Mouse (Mus musculus) heart, embryonic 12.5 days (tissue): ENCODE results near the gene Rbm28. TPM values are rescaled to one million over a fixed set of nuclear protein-coding genes. Genes with fewer than 3 reads are reported as not detected.
"Not testable (repeated sequence)": the region's sequence is repeated elsewhere in the genome, so short reads cannot be mapped to it uniquely, and the experiment has no call there.

Experiments
- ATAC-seq: fragments of 200-750 bp; cut with Nextera tagmentation; 2 replicates; pipeline ENCODE4 v1.8.0; 2017; ENCODE audit warnings: moderate TSS enrichment, moderate library complexity; ENCODE audit not compliant: insufficient number of reproducible peaks, low FRiP score
- H3K27ac ChIP-seq: fragments of 300-500 bp; sonication (generic); 2 replicates; pipeline ENCODE4 v1.5.1; 2016; ENCODE audit warnings: mild to moderate bottlenecking, moderate library complexity; ENCODE audit not compliant: poor library complexity, severe bottlenecking
- H3K27me3 ChIP-seq: fragments of 300-500 bp; sonication (generic); replicated peaks from 2 replicates; pipeline ENCODE4 v1.6.1; 2016; ENCODE audit warnings: mild to moderate bottlenecking, moderate library complexity
- H3K36me3 ChIP-seq: fragments of 300-500 bp; sonication (generic); 2 replicates; pipeline ENCODE4 v1.6.1; 2016; ENCODE audit warnings: mild to moderate bottlenecking, moderate library complexity
- H3K4me1 ChIP-seq: fragments of 300-500 bp; sonication (generic); replicated peaks from 2 replicates; pipeline ENCODE4 v1.6.1; 2016; ENCODE audit warnings: mild to moderate bottlenecking
- H3K4me2 ChIP-seq: fragments of 300-500 bp; sonication (generic); 2 replicates; pipeline ENCODE4 v1.6.1; 2016; ENCODE audit warnings: mild to moderate bottlenecking, moderate library complexity
- H3K4me3 ChIP-seq: fragments of 300-500 bp; sonication (generic); 2 replicates; pipeline ENCODE4 v1.5.1; 2016; ENCODE audit warnings: mild to moderate bottlenecking
- H3K9ac ChIP-seq: fragments of 300-500 bp; sonication (generic); 2 replicates; pipeline ENCODE4 v1.6.1; 2016; ENCODE audit warnings: mild to moderate bottlenecking, moderate library complexity
- H3K9me3 ChIP-seq: fragments of 300-500 bp; sonication (generic); replicated peaks from 2 replicates; pipeline ENCODE4 v1.6.1; 2016; ENCODE audit warnings: mild to moderate bottlenecking, moderate library complexity
- WGBS: fragments of 180-500 bp; shearing (Covaris S2); methylation state at CpG from one replicate; pipeline ENCODE4 v1.1.7; 2016; 5-methylcytosine and 5-hydroxymethylcytosine counted together
- polyA plus RNA-seq: library from polyadenylated mRNA; unstranded; fragments of >200 nt; fragmentation: Nextera tagmentation; extraction: Ambion mirVana; gene quantifications from 2 replicates; pipeline ENCODE4 v1.2.1, GENCODE M21; 2016

Rbm28 gene
- polyA plus RNA-seq, 1 experiment from 2014 or later: 32.4 TPM

GRCm38 (mm10) chr6:29168871-29169270 is 4.1 kb upstream of the Rbm28 start:
- no peak for ATAC-seq

GRCm38 (mm10) chr6:29166196-29166595 is 1.4 kb upstream of the Rbm28 start:
- no peak overlapping the region for H3K4me2 ChIP-seq
- no peaks in the 10 kb centered on the region for H3K9me3 ChIP-seq
- ATAC-seq: no peak
- H3K27me3 ChIP-seq: peaks cover 35% of the 10 kb centered on the region
- WGBS: 18% methylated on average over 1 of the region's 1 CpGs
- no peak overlapping the region for H3K4me3 ChIP-seq
- H3K36me3 ChIP-seq: no peaks in the 10 kb centered on the region
- H3K27ac ChIP-seq: no peak overlapping the region
- no peak overlapping the region for H3K9ac ChIP-seq
- peaks cover 23% of the 10 kb centered on the region for H3K4me1 ChIP-seq

More at GRCm38 (mm10) chr6:29168871-29169270, 4.1 kb upstream of the Rbm28 start:
- H3K9ac ChIP-seq: no peak overlapping the region
- no peaks in the 10 kb centered on the region for H3K9me3 ChIP-seq
- no peak overlapping the region for H3K4me2 ChIP-seq
- H3K4me3 ChIP-seq: no peak overlapping the region
- no peak overlapping the region for H3K27ac ChIP-seq
- WGBS: 23% methylated on average over 2 of the region's 2 CpGs
- H3K4me1 ChIP-seq: peaks cover 21% of the 10 kb centered on the region
- no peaks in the 10 kb centered on the region for H3K36me3 ChIP-seq
- peaks cover 60% of the 10 kb centered on the region for H3K27me3 ChIP-seq

DNA sequence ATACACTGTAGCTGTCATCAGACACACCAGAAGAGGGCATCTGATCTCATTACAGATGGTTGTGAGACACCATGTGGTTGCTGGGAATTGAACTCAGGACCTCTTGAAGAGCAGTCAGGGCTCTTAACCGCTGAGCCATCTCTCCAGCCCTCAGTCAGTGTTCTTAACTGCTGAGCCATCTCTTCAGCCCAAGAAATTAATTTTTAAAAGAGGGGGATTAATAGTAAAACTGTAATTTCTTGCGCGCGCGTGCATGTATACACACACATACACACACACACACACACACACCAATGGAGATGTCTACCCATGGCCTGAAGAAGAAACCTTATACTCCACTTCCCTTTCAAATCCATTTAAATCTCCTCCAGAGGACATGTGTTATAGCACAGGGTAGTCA is 3.5 kb downstream of the Rbm28 start:
- H3K9ac ChIP-seq, ATAC-seq, H3K4me1 ChIP-seq, H3K27ac ChIP-seq, H3K9me3 ChIP-seq, H3K4me3 ChIP-seq, H3K4me2 ChIP-seq, H3K27me3 ChIP-seq: not testable (repeated sequence)
- H3K36me3 ChIP-seq: peaks cover 37% of the 10 kb centered on the region
- 93% methylated on average over 5 of the region's 5 CpGs for WGBS

DNA sequence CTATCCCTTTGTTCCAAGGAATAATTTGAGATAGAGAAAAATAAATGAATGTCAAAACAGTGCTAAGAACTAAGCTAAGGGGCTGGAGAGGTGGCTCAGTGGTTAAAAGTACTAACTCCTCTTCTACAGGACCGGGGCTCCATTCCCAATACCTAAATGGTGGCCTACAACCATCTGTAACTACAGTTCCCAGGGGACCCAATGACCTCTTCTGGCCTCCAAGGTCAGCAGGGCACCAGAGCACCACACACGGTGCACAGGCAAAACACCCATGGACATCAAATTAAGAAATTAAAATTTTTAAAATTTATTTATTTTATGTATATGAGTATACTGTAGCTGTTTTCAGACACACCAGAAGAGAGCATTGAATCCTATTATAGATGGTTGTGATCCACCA is 4.0 kb downstream of the Rbm28 start:
- WGBS: 91% methylated on average over 2 of the region's 2 CpGs
- no peaks in the 10 kb centered on the region for H3K27me3 ChIP-seq
- H3K9ac ChIP-seq: no peak overlapping the region
- H3K9me3 ChIP-seq: no peaks in the 10 kb centered on the region
- peaks cover 42% of the 10 kb centered on the region for H3K36me3 ChIP-seq
- H3K4me2 ChIP-seq: no peak overlapping the region
- H3K27ac ChIP-seq: no peak overlapping the region
- no peak overlapping the region for H3K4me3 ChIP-seq
- no peak for ATAC-seq
- peaks cover 9% of the 10 kb centered on the region for H3K4me1 ChIP-seq

DNA sequence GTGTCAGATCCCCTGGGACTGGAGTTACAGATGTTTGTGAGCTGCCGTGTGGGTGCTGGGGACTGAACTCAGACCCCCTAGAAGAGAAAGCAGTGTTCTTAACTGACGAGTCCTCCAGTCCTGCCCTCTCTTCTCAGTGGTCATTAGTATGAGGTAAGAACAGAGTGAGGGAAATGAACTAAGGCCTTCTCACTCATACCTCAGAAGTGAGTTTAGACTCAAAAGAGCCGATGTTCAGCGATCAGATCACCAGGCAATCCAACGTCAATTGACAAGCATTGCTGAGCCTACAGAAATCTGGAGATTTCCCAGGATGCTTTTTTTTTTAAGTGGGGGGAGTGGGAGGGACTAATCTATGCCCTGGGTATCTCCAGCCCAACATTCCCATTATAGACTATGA is 8.5 kb downstream of the Rbm28 start:
- H3K36me3 ChIP-seq: peaks cover 79% of the 10 kb centered on the region
- no peak overlapping the region for H3K4me2 ChIP-seq
- 91% methylated on average over 5 of the region's 5 CpGs for WGBS
- ATAC-seq: no peak
- H3K4me3 ChIP-seq: no peak overlapping the region
- H3K27me3 ChIP-seq: no peaks in the 10 kb centered on the region
- no peaks in the 10 kb centered on the region for H3K4me1 ChIP-seq
- H3K9ac ChIP-seq: no peak overlapping the region
- H3K9me3 ChIP-seq: no peaks in the 10 kb centered on the region
- no peak overlapping the region for H3K27ac ChIP-seq

DNA sequence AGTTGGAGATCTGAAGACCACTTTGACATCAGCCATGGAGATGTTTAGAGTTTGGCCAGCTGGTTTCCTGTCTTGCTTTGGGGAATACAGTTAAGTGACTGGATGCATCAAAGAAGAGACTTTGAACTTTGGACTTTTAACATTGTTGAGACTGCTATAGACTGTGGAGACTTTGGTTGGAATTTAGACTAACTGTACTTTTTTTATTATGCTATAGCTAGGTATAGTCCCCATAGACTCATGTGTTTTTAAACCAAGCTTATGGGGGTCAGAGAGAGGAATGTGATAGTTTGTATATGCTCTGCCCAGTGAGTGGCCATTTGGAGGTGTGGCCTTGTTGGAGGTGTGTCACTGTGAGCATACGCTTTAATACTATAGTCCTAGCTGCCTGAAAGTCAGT is 14.8 kb downstream of the Rbm28 start:
- 87% methylated on average over 1 of the region's 1 CpGs for WGBS
- H3K9ac ChIP-seq: no peak overlapping the region
- peaks cover 28% of the 10 kb centered on the region for H3K4me1 ChIP-seq
- peaks cover 51% of the 10 kb centered on the region for H3K36me3 ChIP-seq
- no peak overlapping the region for H3K4me3 ChIP-seq
- H3K9me3 ChIP-seq: no peaks in the 10 kb centered on the region
- H3K27me3 ChIP-seq: no peaks in the 10 kb centered on the region
- ATAC-seq: no peak
- no peak overlapping the region for H3K4me2 ChIP-seq
- no peak overlapping the region for H3K27ac ChIP-seq

DNA sequence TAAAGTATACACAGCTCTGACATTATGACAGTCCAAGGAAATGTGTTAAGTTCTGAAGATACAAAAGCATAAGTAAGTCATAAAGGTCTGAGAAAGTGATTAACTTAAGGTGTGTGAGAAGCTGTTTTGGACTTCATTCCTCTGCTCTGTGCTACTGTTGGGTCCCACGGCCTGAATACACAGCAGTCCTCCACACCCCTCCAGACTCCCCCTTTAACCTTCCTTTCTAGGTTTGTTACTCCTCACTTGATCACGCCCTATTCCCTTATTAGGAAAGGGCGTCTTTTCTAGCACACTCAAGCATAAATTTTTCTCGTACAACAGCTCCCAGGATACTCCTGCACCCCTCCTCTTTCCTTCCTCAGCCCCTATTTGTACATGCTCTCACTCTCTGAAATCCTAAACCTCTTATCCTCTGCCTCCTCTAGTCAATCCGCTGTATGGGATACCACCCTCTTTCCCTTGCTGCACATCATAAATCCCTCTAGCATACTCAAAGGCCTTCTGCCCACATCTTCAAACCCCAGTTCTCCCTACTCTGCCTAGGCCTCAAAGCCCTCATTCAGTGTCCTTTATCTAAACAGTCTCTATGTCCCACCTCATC is 17.3 kb downstream of the Rbm28 start:
- peak overlapping the region; percentile 8; the same call in 1 of the 2 replicates for H3K27ac ChIP-seq
- no peak overlapping the region for H3K9ac ChIP-seq
- H3K9me3 ChIP-seq: no peaks in the 10 kb centered on the region
- H3K4me2 ChIP-seq: no peak overlapping the region
- H3K4me3 ChIP-seq: no peak overlapping the region
- 69% methylated on average over 5 of the region's 5 CpGs for WGBS
- peaks cover 38% of the 10 kb centered on the region for H3K36me3 ChIP-seq
- peaks cover 31% of the 10 kb centered on the region for H3K4me1 ChIP-seq
- ATAC-seq: no peak
- no peaks in the 10 kb centered on the region for H3K27me3 ChIP-seq

DNA sequence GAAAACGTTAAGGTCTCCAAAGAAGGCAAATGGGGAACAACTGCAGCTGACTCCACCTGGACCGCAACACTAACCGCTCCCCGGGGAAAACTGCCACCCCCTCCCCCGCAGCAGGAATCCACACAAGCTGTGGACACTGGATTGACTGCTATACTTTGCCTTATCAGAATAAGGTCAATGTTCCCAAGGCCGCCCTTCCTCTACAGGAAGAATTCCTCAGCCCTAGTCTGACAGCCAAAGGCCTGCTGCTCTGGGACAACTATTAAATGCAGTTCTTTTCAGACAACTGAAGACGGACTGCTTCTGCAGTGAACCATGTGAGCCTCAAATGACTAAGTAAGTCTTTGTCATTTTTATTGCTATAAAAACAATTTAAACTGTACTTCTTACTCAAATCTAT is 18.2 kb downstream of the Rbm28 start:
- no peak overlapping the region for H3K9ac ChIP-seq
- ATAC-seq: peak; percentile 49; the same call in 1 of the 2 replicates
- no peak overlapping the region for H3K4me3 ChIP-seq
- WGBS: 32% methylated on average over 7 of the region's 7 CpGs
- no peak overlapping the region for H3K4me2 ChIP-seq
- H3K4me1 ChIP-seq: peaks cover 31% of the 10 kb centered on the region
- peaks cover 32% of the 10 kb centered on the region for H3K36me3 ChIP-seq
- H3K27me3 ChIP-seq: no peaks in the 10 kb centered on the region
- H3K27ac ChIP-seq: peak overlapping the region; percentile 66
- no peaks in the 10 kb centered on the region for H3K9me3 ChIP-seq

- ATAC-seq: peak; percentile 79
- peak overlapping the region; percentile 25 for H3K4me2 ChIP-seq
- H3K27me3 ChIP-seq: no peaks in the 10 kb centered on the region
- H3K9ac ChIP-seq: peak overlapping the region; percentile 5; the same call in 1 of the 2 replicates
- H3K27ac ChIP-seq: peak overlapping the region; percentile 59
- no peaks in the 10 kb centered on the region for H3K9me3 ChIP-seq
- H3K4me1 ChIP-seq: peaks cover 31% of the 10 kb centered on the region
- H3K36me3 ChIP-seq: peaks cover 28% of the 10 kb centered on the region
- H3K4me3 ChIP-seq: no peak overlapping the region
- 30% methylated on average over 12 of the region's 12 CpGs for WGBS
Measured at GRCm38 (mm10) chr6:29145456-29146307, 19.1 kb downstream of the Rbm28 start.

GRCm38 (mm10) chr6:29144971-29145370 is 19.8 kb downstream of the Rbm28 start:
- no peak overlapping the region for H3K4me2 ChIP-seq
- peaks cover 27% of the 10 kb centered on the region for H3K36me3 ChIP-seq
- no peak overlapping the region for H3K9ac ChIP-seq
- H3K9me3 ChIP-seq: no peaks in the 10 kb centered on the region
- 62% methylated on average over 3 of the region's 3 CpGs for WGBS
- 0 out of 2 replicates have a peak, but pooled peaks have one; percentile 9 for ATAC-seq
- H3K27me3 ChIP-seq: no peaks in the 10 kb centered on the region
- H3K4me3 ChIP-seq: no peak overlapping the region
- H3K4me1 ChIP-seq: peaks cover 31% of the 10 kb centered on the region
- H3K27ac ChIP-seq: peak overlapping the region; percentile 59; the same call in 1 of the 2 replicates

DNA sequence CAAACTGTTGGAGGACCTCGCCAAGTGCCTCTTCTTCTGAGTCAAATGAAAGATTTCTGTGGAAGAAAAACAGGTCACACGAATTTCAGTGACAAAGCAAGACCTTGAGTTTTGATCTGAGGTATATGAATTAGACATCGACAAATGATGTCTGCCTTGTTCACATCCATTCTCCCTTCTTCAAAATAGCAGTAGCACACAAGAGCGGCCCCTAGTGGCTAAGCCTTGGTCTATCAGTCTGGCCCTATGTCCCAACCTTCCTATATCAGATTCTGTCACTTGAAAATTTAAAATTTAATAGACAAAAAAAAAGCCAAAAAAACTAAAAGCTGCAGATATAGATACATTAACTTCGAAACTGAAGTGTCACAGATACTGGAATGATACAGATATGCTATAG is 21.2 kb downstream of the Rbm28 start:
- peaks cover 19% of the 10 kb centered on the region for H3K36me3 ChIP-seq
- no peak overlapping the region for H3K4me3 ChIP-seq
- no peak overlapping the region for H3K27ac ChIP-seq
- H3K9me3 ChIP-seq: no peaks in the 10 kb centered on the region
- H3K9ac ChIP-seq: no peak overlapping the region
- no peaks in the 10 kb centered on the region for H3K27me3 ChIP-seq
- no peak overlapping the region for H3K4me2 ChIP-seq
- no peak for ATAC-seq
- peaks cover 31% of the 10 kb centered on the region for H3K4me1 ChIP-seq
- WGBS: 42% methylated on average over 5 of the region's 5 CpGs
